Mouse (Mus musculus) testis, adult 2 months (tissue): Measurements from ENCODE around the gene Tmem108.

Source experiments
- CTCF ChIP-seq: fragments of 200-500 bp; IDR thresholded peaks from 2 replicates; pipeline ENCODE4 v1.5.1; 2012; ENCODE audit warnings: low read depth, mild to moderate bottlenecking, inconsistent platforms, low read length, moderate library complexity; ENCODE audit not compliant: control insufficient read depth, insufficient read depth, insufficient replicate concordance
- POLR2A ChIP-seq: fragments of 200-500 bp; IDR thresholded peaks from 2 replicates; pipeline ENCODE4 v1.6.1; 2012; ENCODE audit warnings: low read depth, mild to moderate bottlenecking, inconsistent platforms, low read length, moderate library complexity; ENCODE audit not compliant: control insufficient read depth

GRCm38 (mm10) chr9:103645724-103646123 is 115.9 kb downstream of the Tmem108 start:
- TF ChIP-seq POLR2A (no peak), CTCF (no peak)
